ENCODE assay signal across 24 mouse cellular contexts in the genomic region with DNA sequence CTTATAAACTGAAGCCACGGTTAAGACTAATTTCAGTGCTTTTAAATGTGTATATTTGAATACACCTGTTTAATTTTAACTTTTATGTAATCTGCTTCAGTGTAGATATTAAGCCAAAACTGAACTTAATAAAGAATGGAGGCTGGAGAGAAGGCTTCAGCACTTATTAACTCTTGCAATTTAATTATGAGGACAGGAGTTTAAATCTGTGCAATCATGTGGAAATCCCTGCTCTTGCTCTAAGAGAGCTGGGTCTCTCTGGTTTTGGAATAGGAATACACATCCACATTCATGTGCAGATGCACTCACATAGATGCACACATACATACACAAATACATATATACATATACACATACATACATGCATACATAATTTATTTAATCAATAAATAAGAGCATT.
"Had no signal": no experiment of that assay in that cellular context is flagged by ENCODE, and none has a peak within 500 bp of the region (broad histone marks: within the 10 kb centered on the region; RNA-seq: fewer than 3 reads in every experiment).

No protein-coding gene starts in this region.

- H3K4me2 ChIP-seq: heart, embryonic 12.5 days; hindbrain, embryonic 12.5 days; hindbrain, embryonic 15.5 days; limb, embryonic 12.5 days; liver, embryonic 11.5 days; liver, embryonic 13.5 days; liver, embryonic 15.5 days had no signal

- DNase-seq: gastrocnemius, adult 2 months; gastrocnemius, postnatal 10 days; gastrocnemius, postnatal 25 days; heart, adult 18-20 months; heart, postnatal 10 days; heart, postnatal 4 days; kidney, postnatal 25 days; kidney, postnatal 4 days; liver; liver, embryonic 13.5 days had no signal

- H3K27ac ChIP-seq: gastrocnemius, adult 2 months; heart, embryonic 10.5 days; hindbrain, embryonic 10.5 days; hindbrain, embryonic 12.5 days; hindbrain, embryonic 15.5 days; hindbrain, postnatal 0 days; kidney, postnatal 0 days; layer of hippocampus, adult 2 months; left cerebral cortex, adult 2 months; limb, embryonic 10.5 days; limb, embryonic 12.5 days; liver, embryonic 13.5 days; liver, embryonic 15.5 days had no signal

- H3K4me1 ChIP-seq: heart, embryonic 10.5 days; heart, embryonic 12.5 days; hindbrain, embryonic 10.5 days; hindbrain, embryonic 12.5 days; hindbrain, embryonic 15.5 days; limb, embryonic 10.5 days; limb, embryonic 12.5 days; liver, embryonic 13.5 days; liver, embryonic 15.5 days had no signal

- H3K9me3 ChIP-seq: heart, embryonic 10.5 days; heart, embryonic 12.5 days; hindbrain, embryonic 10.5 days; hindbrain, embryonic 12.5 days; hindbrain, embryonic 15.5 days; limb, embryonic 10.5 days; limb, embryonic 12.5 days; liver, embryonic 15.5 days had no signal

- ATAC-seq: hindbrain, postnatal 0 days; intestine, postnatal 0 days had no signal

- H3K27me3 ChIP-seq: heart, embryonic 12.5 days; hindbrain, embryonic 12.5 days; hindbrain, embryonic 15.5 days; limb, embryonic 12.5 days; liver, embryonic 13.5 days; liver, embryonic 15.5 days had no signal

- H3K4me3 ChIP-seq: gastrocnemius, adult 2 months; heart, embryonic 10.5 days; heart, embryonic 12.5 days; hindbrain, embryonic 10.5 days; hindbrain, embryonic 12.5 days; hindbrain, embryonic 15.5 days; layer of hippocampus, adult 2 months; left cerebral cortex, adult 2 months; limb, embryonic 10.5 days; limb, embryonic 12.5 days; liver, embryonic 13.5 days; liver, embryonic 15.5 days had no signal

- H3K9ac ChIP-seq: heart, embryonic 12.5 days; hindbrain, embryonic 12.5 days; hindbrain, embryonic 15.5 days; limb, embryonic 12.5 days; liver, embryonic 13.5 days; liver, embryonic 15.5 days had no signal

- H3K36me3 ChIP-seq: heart, embryonic 10.5 days; heart, embryonic 12.5 days; hindbrain, embryonic 10.5 days; hindbrain, embryonic 12.5 days; hindbrain, embryonic 15.5 days; limb, embryonic 10.5 days; limb, embryonic 12.5 days; liver, embryonic 13.5 days; liver, embryonic 15.5 days had no signal
